Mouse (Mus musculus): ENCODE results near the gene Slc4a11. TPM values are rescaled to one million over a fixed set of nuclear protein-coding genes. Genes with fewer than 3 reads are reported as not detected.

Slc4a11 gene
- polyA plus RNA-seq, 1 experiment from 2014 or later: 0.14 TPM

DNA sequence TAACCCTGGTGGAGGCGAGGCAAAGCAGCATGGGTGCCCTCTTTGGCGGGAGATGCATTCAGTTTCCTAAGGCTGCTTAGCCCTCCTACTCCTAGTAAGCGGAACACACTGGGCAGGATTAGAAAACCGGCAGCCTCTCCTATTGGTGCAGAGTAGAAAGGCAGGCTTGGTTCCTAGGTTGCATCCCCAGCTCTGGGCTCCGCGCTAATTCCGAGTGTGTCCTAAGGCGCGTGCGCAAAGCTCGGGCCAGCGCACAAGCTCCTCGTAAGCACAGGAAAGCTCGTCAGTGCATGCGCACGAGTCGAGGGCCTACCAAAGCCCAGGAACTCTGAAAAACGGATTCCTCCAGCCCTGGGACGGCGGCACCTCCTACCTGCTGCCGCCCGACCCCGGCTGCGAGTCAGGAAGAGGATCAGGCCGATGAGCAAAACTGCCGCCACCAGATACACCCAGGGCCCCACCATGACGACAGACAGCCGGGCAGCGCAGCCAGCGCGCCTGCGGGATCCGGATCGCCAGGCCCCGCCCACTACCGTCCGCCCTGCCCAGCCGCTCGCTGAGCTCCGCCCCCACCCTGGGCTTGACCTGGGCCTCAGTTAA lies 33.1 kb downstream of the Slc4a11 start, which contains the start of gene Ddrgk1:
TSS of gene Ddrgk1 (minus strand) at position 558 of the 600 bp plus-strand sequence.
- ATAC-seq (replicated peaks; ENCODE audit: low FRiP score, low TSS enrichment, low read depth) (peak; percentile 97), DNase-seq (ENCODE audit: low spot score) (peak; percentile 97)
- Histone ChIP-seq H3K4me3 (ENCODE audit: low read depth, low read length) (peak within 1 kb of the TSS; percentile 66), H3K9me3 (ENCODE audit: control insufficient read depth, low read length) (no peaks in the 10 kb centered on the region), H3K4me1 (replicated peaks; ENCODE audit: control insufficient read depth, insufficient read depth, low read length) (peaks cover 17% of the 10 kb centered on the region; the same call in 1 of the 2 replicates), H3K9ac (ENCODE audit: low read length) (peak within 1 kb of the TSS; percentile 89), H3K36me3 (ENCODE audit: control insufficient read depth, insufficient read depth, low read length) (peaks cover 34% of the 10 kb centered on the region), H3K27me3 (replicated peaks; ENCODE audit: control insufficient read depth, insufficient read depth, low read length) (no peaks in the 10 kb centered on the region), H3K4me2 (ENCODE audit: low read length) (peak within 1 kb of the TSS; percentile 54), H3K27ac (ENCODE audit: low read depth) (peak within 1 kb of the TSS; percentile 99)
- under 1% methylated on average over 40 of the region's 40 CpGs for WGBS

GRCm38 (mm10) chr2:130663342-130663741 lies 34.0 kb downstream of the Slc4a11 start:
- Histone ChIP-seq H3K27me3 (replicated peaks; ENCODE audit: control insufficient read depth, insufficient read depth, low read length) (no peaks in the 10 kb centered on the region), H3K36me3 (ENCODE audit: control insufficient read depth, insufficient read depth, low read length) (peaks cover 43% of the 10 kb centered on the region), H3K9me3 (ENCODE audit: control insufficient read depth, low read length) (no peaks in the 10 kb centered on the region), H3K4me2 (ENCODE audit: low read length) (peak overlapping the region; percentile 54), H3K4me1 (replicated peaks; ENCODE audit: control insufficient read depth, insufficient read depth, low read length) (peaks cover 15% of the 10 kb centered on the region; the same call in 1 of the 2 replicates), H3K27ac (ENCODE audit: low read depth) (no peak overlapping the region; the same call in 1 of the 2 replicates), H3K4me3 (ENCODE audit: low read depth, low read length) (peak overlapping the region; percentile 66; the same call in 1 of the 2 replicates), H3K9ac (ENCODE audit: low read length) (peak overlapping the region; percentile 89)
- 90% methylated on average over 11 of the region's 11 CpGs for WGBS
- no peak for ATAC-seq (replicated peaks; ENCODE audit: low FRiP score, low TSS enrichment, low read depth)
- no peak for DNase-seq (ENCODE audit: low spot score)

GRCm38 (mm10) chr2:130658530-130658929 lies 38.8 kb downstream of the Slc4a11 start:
- H3K36me3 ChIP-seq (ENCODE audit: control insufficient read depth, insufficient read depth, low read length): peaks cover 89% of the 10 kb centered on the region
- no peak for ATAC-seq (replicated peaks; ENCODE audit: low FRiP score, low TSS enrichment, low read depth)

DNA sequence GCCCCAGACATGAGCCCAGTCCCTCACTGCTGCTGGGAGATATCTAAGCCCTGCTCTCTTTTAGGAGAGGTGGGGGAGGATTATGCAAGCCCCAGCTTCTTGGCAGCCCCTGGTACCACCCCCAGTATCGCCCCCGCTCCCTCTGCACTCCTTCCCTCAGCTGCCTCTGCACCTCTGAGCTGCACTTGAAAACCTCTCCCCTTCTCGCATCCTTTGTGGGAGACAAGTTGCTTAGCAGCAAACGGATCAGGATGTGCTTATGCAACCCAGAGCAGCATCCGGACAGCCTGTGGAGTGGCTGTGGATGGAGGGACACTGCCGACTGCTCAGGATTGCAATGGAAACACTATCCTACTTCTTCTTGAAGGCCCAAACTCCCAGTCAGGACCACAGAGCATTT lies 39.8 kb downstream of the Slc4a11 start:
- Histone ChIP-seq H3K4me1 (replicated peaks; ENCODE audit: control insufficient read depth, insufficient read depth, low read length) (no peaks in the 10 kb centered on the region), H3K4me3 (ENCODE audit: low read depth, low read length) (no peak overlapping the region), H3K27ac (ENCODE audit: low read depth) (no peak overlapping the region), H3K9me3 (ENCODE audit: control insufficient read depth, low read length) (no peaks in the 10 kb centered on the region), H3K4me2 (ENCODE audit: low read length) (no peak overlapping the region), H3K9ac (ENCODE audit: low read length) (no peak overlapping the region), H3K36me3 (ENCODE audit: control insufficient read depth, insufficient read depth, low read length) (peaks cover 96% of the 10 kb centered on the region), H3K27me3 (replicated peaks; ENCODE audit: control insufficient read depth, insufficient read depth, low read length) (no peaks in the 10 kb centered on the region)
- 85% methylated on average over 6 of the region's 6 CpGs for WGBS
- ATAC-seq (replicated peaks; ENCODE audit: low FRiP score, low TSS enrichment, low read depth) (no peak), DNase-seq (ENCODE audit: low spot score) (no peak)

More at GRCm38 (mm10) chr2:130658530-130658929, 38.8 kb downstream of the Slc4a11 start:
- Histone ChIP-seq H3K9me3 (ENCODE audit: control insufficient read depth, low read length) (no peaks in the 10 kb centered on the region), H3K27me3 (replicated peaks; ENCODE audit: control insufficient read depth, insufficient read depth, low read length) (no peaks in the 10 kb centered on the region), H3K4me2 (ENCODE audit: low read length) (no peak overlapping the region), H3K4me3 (ENCODE audit: low read depth, low read length) (no peak overlapping the region), H3K4me1 (replicated peaks; ENCODE audit: control insufficient read depth, insufficient read depth, low read length) (peaks cover 5% of the 10 kb centered on the region; the same call in 1 of the 2 replicates), H3K27ac (ENCODE audit: low read depth) (no peak overlapping the region), H3K9ac (ENCODE audit: low read length) (no peak overlapping the region)
- DNase-seq (ENCODE audit: low spot score): no peak
- WGBS: 98% methylated on average over 10 of the region's 10 CpGs

- Histone ChIP-seq H3K4me1 (replicated peaks; ENCODE audit: control insufficient read depth, insufficient read depth, low read length) (no peaks in the 10 kb centered on the region), H3K36me3 (ENCODE audit: control insufficient read depth, insufficient read depth, low read length) (peaks cover 91% of the 10 kb centered on the region), H3K4me2 (ENCODE audit: low read length) (no peak overlapping the region), H3K27me3 (replicated peaks; ENCODE audit: control insufficient read depth, insufficient read depth, low read length) (no peaks in the 10 kb centered on the region), H3K4me3 (ENCODE audit: low read depth, low read length) (no peak overlapping the region), H3K9me3 (ENCODE audit: control insufficient read depth, low read length) (no peaks in the 10 kb centered on the region), H3K9ac (ENCODE audit: low read length) (no peak overlapping the region), H3K27ac (ENCODE audit: low read depth) (no peak overlapping the region)
- ATAC-seq (replicated peaks; ENCODE audit: low FRiP score, low TSS enrichment, low read depth): no peak
- 92% methylated on average over 9 of the region's 9 CpGs for WGBS
- no peak for DNase-seq (ENCODE audit: low spot score)
Measured at GRCm38 (mm10) chr2:130656536-130656935, 40.8 kb downstream of the Slc4a11 start.

DNA sequence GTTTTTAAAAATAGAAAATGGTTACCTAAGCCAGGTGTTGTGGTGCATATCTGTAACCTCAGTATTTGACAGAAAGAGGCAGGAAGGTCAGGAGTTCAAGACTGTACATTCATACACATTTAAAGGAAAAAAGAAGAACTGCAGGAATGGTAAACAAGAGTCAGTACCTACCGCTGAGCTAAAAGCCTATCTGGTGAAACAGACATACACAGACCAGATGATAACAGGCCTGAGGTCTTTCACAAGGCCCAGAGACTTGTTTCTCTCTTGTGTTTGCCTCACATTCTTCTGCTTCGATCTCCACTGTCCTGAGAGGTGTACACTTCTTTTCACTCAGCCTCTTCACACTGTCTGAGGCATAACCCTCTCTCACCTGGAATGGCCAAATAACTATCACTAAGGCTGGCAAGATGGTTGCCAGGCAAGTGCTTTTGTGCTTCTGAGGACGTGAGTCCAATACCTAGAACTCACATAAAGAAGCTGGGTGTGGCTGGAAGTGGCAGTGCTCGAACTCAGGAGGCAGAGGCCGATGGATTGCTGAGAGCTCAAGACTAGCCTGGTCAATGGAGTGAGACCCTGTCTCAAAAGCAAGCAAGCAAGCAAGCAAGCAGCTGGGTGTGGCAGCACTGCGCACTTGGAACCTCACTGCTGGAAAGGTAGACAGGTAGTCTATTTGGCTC lies 41.5 kb downstream of the Slc4a11 start:
- DNase-seq (ENCODE audit: low spot score) (no peak), ATAC-seq (replicated peaks; ENCODE audit: low FRiP score, low TSS enrichment, low read depth) (no peak)
- H3K27ac ChIP-seq (ENCODE audit: low read depth): no peak overlapping the region
- 90% methylated on average over 6 of the region's 6 CpGs for WGBS
- no peak overlapping the region for H3K9ac ChIP-seq (ENCODE audit: low read length)
- no peaks in the 10 kb centered on the region for H3K9me3 ChIP-seq (ENCODE audit: control insufficient read depth, low read length)
- no peak overlapping the region for H3K4me2 ChIP-seq (ENCODE audit: low read length)
- no peaks in the 10 kb centered on the region for H3K4me1 ChIP-seq (replicated peaks; ENCODE audit: control insufficient read depth, insufficient read depth, low read length)
- no peaks in the 10 kb centered on the region for H3K27me3 ChIP-seq (replicated peaks; ENCODE audit: control insufficient read depth, insufficient read depth, low read length)
- no peak overlapping the region for H3K4me3 ChIP-seq (ENCODE audit: low read depth, low read length)
- peaks cover 91% of the 10 kb centered on the region for H3K36me3 ChIP-seq (ENCODE audit: control insufficient read depth, insufficient read depth, low read length)

DNA sequence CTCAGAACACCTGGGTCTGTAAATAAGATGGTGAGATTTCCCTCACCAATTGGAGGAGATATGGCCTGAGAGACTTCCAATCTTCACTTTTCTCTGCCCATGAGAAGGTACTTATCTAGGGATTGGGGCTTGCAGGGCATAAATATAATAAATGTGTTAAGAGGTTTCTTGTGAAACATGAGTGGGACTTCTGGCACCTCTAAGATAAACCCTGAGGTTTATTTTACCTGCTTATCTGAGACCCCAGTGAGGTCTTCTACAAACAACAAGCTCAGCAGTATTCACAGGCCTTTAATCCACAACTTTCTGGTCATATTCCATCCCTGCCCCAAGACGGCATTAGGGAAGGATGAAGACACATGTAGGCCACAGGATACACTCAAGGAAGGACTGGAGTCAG lies 43.6 kb downstream of the Slc4a11 start:
- Histone ChIP-seq H3K4me2 (ENCODE audit: low read length) (no peak overlapping the region), H3K27me3 (replicated peaks; ENCODE audit: control insufficient read depth, insufficient read depth, low read length) (no peaks in the 10 kb centered on the region), H3K9ac (ENCODE audit: low read length) (no peak overlapping the region), H3K9me3 (ENCODE audit: control insufficient read depth, low read length) (no peaks in the 10 kb centered on the region), H3K4me3 (ENCODE audit: low read depth, low read length) (no peak overlapping the region), H3K36me3 (ENCODE audit: control insufficient read depth, insufficient read depth, low read length) (peaks cover 77% of the 10 kb centered on the region), H3K4me1 (replicated peaks; ENCODE audit: control insufficient read depth, insufficient read depth, low read length) (no peaks in the 10 kb centered on the region), H3K27ac (ENCODE audit: low read depth) (no peak overlapping the region)
- no peak for ATAC-seq (replicated peaks; ENCODE audit: low FRiP score, low TSS enrichment, low read depth)
- no peak for DNase-seq (ENCODE audit: low spot score)
- 73% methylated on average over 1 of the region's 1 CpGs for WGBS

- Histone ChIP-seq H3K36me3 (ENCODE audit: control insufficient read depth, insufficient read depth, low read length) (peaks cover 73% of the 10 kb centered on the region), H3K4me3 (ENCODE audit: low read depth, low read length) (no peak overlapping the region), H3K9ac (ENCODE audit: low read length) (no peak overlapping the region), H3K9me3 (ENCODE audit: control insufficient read depth, low read length) (no peaks in the 10 kb centered on the region), H3K27me3 (replicated peaks; ENCODE audit: control insufficient read depth, insufficient read depth, low read length) (no peaks in the 10 kb centered on the region), H3K4me2 (ENCODE audit: low read length) (no peak overlapping the region), H3K4me1 (replicated peaks; ENCODE audit: control insufficient read depth, insufficient read depth, low read length) (no peaks in the 10 kb centered on the region), H3K27ac (ENCODE audit: low read depth) (no peak overlapping the region)
- ATAC-seq (replicated peaks; ENCODE audit: low FRiP score, low TSS enrichment, low read depth) (no peak), DNase-seq (ENCODE audit: low spot score) (no peak)
- 83% methylated on average over 2 of the region's 2 CpGs for WGBS
Measured at GRCm38 (mm10) chr2:130653303-130653702, 44.0 kb downstream of the Slc4a11 start.
